Mouse (Mus musculus): ENCODE measurements around the gene Glrx2. TPM values are rescaled to one million over a fixed set of nuclear protein-coding genes. Genes with fewer than 3 reads are reported as not detected.

The Glrx2 gene
- polyA plus RNA-seq, 1 experiment from 2014 or later, result 85.2 TPM

GRCm38 (mm10) chr1:143766238-143766637, 50.1 kb downstream of the Glrx2 start:
- Histone ChIP-seq H3K4me1 (no peaks in the 10 kb centered on the region), H3K9me3 (no peaks in the 10 kb centered on the region), H3K36me3 (peaks cover 25% of the 10 kb centered on the region), H3K4me3 (no peak overlapping the region), H3K27ac (no peak overlapping the region), H3K27me3 (ENCODE audit: insufficient read depth, poor library complexity, severe bottlenecking) (no peaks in the 10 kb centered on the region)
- no peak for DNase-seq (ENCODE audit: low spot score)
- 88% methylated on average over 6 of the region's 6 CpGs for WGBS

GRCm38 (mm10) chr1:143770444-143771109, 54.4 kb downstream of the Glrx2 start:
- Histone ChIP-seq H3K4me3 (no peak overlapping the region), H3K27ac (no peak overlapping the region), H3K4me1 (peaks cover 7% of the 10 kb centered on the region; the same call in 1 of the 2 replicates), H3K36me3 (peaks cover 20% of the 10 kb centered on the region), H3K9me3 (no peaks in the 10 kb centered on the region), H3K27me3 (ENCODE audit: insufficient read depth, poor library complexity, severe bottlenecking) (no peaks in the 10 kb centered on the region)
- no peak for DNase-seq (ENCODE audit: low spot score)
- 82% methylated on average over 20 of the region's 20 CpGs for WGBS

GRCm38 (mm10) chr1:143773082-143773481, 56.9 kb downstream of the Glrx2 start:
- H3K4me3 ChIP-seq, result no peak overlapping the region
- H3K4me1 ChIP-seq, result peaks cover 7% of the 10 kb centered on the region; the same call in 1 of the 2 replicates
- H3K27me3 ChIP-seq (ENCODE audit: insufficient read depth, poor library complexity, severe bottlenecking), result no peaks in the 10 kb centered on the region
- 64% methylated on average over 7 of the region's 7 CpGs for WGBS
- H3K27ac ChIP-seq, result no peak overlapping the region
- peaks cover 8% of the 10 kb centered on the region; the same call in 1 of the 2 replicates for H3K36me3 ChIP-seq
- H3K9me3 ChIP-seq, result no peaks in the 10 kb centered on the region
- DNase-seq (ENCODE audit: low spot score), result no peak

- DNase-seq (ENCODE audit: low spot score), result no peak
- no peak overlapping the region for H3K4me3 ChIP-seq
- WGBS, result 28% methylated on average over 6 of the region's 6 CpGs
Observed at GRCm38 (mm10) chr1:143773909-143774308, 57.8 kb downstream of the Glrx2 start.

GRCm38 (mm10) chr1:143776446-143777411, 60.6 kb downstream of the Glrx2 start, which contains the start of the genes Trove2 and Uchl5:
TSS of gene Trove2 (minus strand) at chr1:143777068.
TSS of gene Uchl5 (plus strand) at chr1:143777272.
- under 1% methylated on average over 72 of the region's 84 CpGs for WGBS
- Histone ChIP-seq H3K27ac (peak within 1 kb of the TSS; percentile 93), H3K4me3 (peak within 1 kb of the TSS; percentile 90), H3K27me3 (ENCODE audit: insufficient read depth, poor library complexity, severe bottlenecking) (no peaks in the 10 kb centered on the region), H3K4me1 (peaks cover 7% of the 10 kb centered on the region; the same call in 1 of the 2 replicates), H3K36me3 (peaks cover 3% of the 10 kb centered on the region; the same call in 1 of the 2 replicates), H3K9me3 (no peaks in the 10 kb centered on the region)
- peak; percentile 98 for DNase-seq (ENCODE audit: low spot score)

More at GRCm38 (mm10) chr1:143773909-143774308, 57.8 kb downstream of the Glrx2 start:
- Histone ChIP-seq H3K27me3 (ENCODE audit: insufficient read depth, poor library complexity, severe bottlenecking) (no peaks in the 10 kb centered on the region), H3K36me3 (peaks cover 8% of the 10 kb centered on the region; the same call in 1 of the 2 replicates), H3K4me1 (peaks cover 7% of the 10 kb centered on the region; the same call in 1 of the 2 replicates), H3K27ac (no peak overlapping the region), H3K9me3 (no peaks in the 10 kb centered on the region)

- Histone ChIP-seq H3K27me3 (ENCODE audit: insufficient read depth, poor library complexity, severe bottlenecking) (no peaks in the 10 kb centered on the region), H3K36me3 (peaks cover 3% of the 10 kb centered on the region; the same call in 1 of the 2 replicates), H3K4me1 (peaks cover 7% of the 10 kb centered on the region; the same call in 1 of the 2 replicates), H3K27ac (peak overlapping the region; percentile 93), H3K4me3 (peak overlapping the region; percentile 90), H3K9me3 (no peaks in the 10 kb centered on the region)
- peak; percentile 83 for DNase-seq (ENCODE audit: low spot score)
- WGBS, result under 1% methylated on average over 39 of the region's 39 CpGs
Observed at GRCm38 (mm10) chr1:143777558-143778218, 61.5 kb downstream of the Glrx2 start.

- no peaks in the 10 kb centered on the region for H3K9me3 ChIP-seq
- 72% methylated on average over 2 of the region's 2 CpGs for WGBS
- H3K36me3 ChIP-seq, result peaks cover 10% of the 10 kb centered on the region
- no peak for DNase-seq (ENCODE audit: low spot score)
- H3K27me3 ChIP-seq (ENCODE audit: insufficient read depth, poor library complexity, severe bottlenecking), result no peaks in the 10 kb centered on the region
- no peak overlapping the region for H3K27ac ChIP-seq
- no peak overlapping the region for H3K4me3 ChIP-seq
- H3K4me1 ChIP-seq, result no peaks in the 10 kb centered on the region
Observed at GRCm38 (mm10) chr1:143788584-143789227, 72.6 kb downstream of the Glrx2 start.

Other genes with a start within 250 kb of the Glrx2 start
- gene B3galt2, start 75.7 kb upstream of the Glrx2 start, polyA plus RNA-seq (2016; fragmentation: Nextera tagmentation; extraction: Ambion mirVana), result 0.15 and 0.26 TPM in 2 replicates
- gene Cdc73, start 13.4 kb upstream of the Glrx2 start, polyA plus RNA-seq (2016; fragmentation: Nextera tagmentation; extraction: Ambion mirVana), result 25.2 and 31.7 TPM in 2 replicates
- gene Trove2, start 60.7 kb downstream of the Glrx2 start, polyA plus RNA-seq (2016; fragmentation: Nextera tagmentation; extraction: Ambion mirVana), result 14.2 and 16.6 TPM in 2 replicates
- gene Uchl5, start 60.9 kb downstream of the Glrx2 start, polyA plus RNA-seq (2016; fragmentation: Nextera tagmentation; extraction: Ambion mirVana), result 88.5 and 109 TPM in 2 replicates

Data from heart, embryonic 10.5 days (tissue).